ENCODE assay signal across 17 mouse cellular contexts in genomic region chr10:6968334-6968733, GRCm38 (mm10).
"Had no signal": no experiment of that assay in that cellular context is flagged by ENCODE, and none has a peak within 500 bp of the region (broad histone marks: within the 10 kb centered on the region; RNA-seq: fewer than 3 reads in every experiment).

No protein-coding gene starts in this region.

- H3K9ac ChIP-seq: liver, embryonic 13.5 days; liver, embryonic 15.5 days; liver, postnatal 0 days; neural tube, embryonic 12.5 days had no signal

- H3K4me1 ChIP-seq: liver, embryonic 13.5 days; liver, embryonic 15.5 days; megakaryocyte, embryonic 14.5 days; neural tube, embryonic 12.5 days had no signal

- H3K4me3 ChIP-seq: liver, embryonic 13.5 days; liver, embryonic 15.5 days; megakaryocyte, embryonic 14.5 days; neural tube, embryonic 12.5 days had no signal

- H3K4me2 ChIP-seq: liver, embryonic 13.5 days; liver, embryonic 15.5 days; midbrain, embryonic 11.5 days; neural tube, embryonic 12.5 days had no signal

- DNase-seq: liver, embryonic 13.5 days; liver, postnatal 0 days; lung, adult 2 months; lung, postnatal 10 days; lung, postnatal 36 days; right cerebral cortex, adult 18-20 months; right cerebral cortex, postnatal 25 days; right cerebral cortex, postnatal 4 days; spleen, adult 18-20 months; thymus, adult 2 months; thymus, postnatal 25 days; thymus, postnatal 4 days had no signal

- H3K27me3 ChIP-seq: liver, embryonic 13.5 days; liver, embryonic 15.5 days; megakaryocyte, embryonic 14.5 days; neural tube, embryonic 12.5 days had no signal

- ATAC-seq: liver, postnatal 0 days had no signal

- H3K9me3 ChIP-seq: liver, embryonic 13.5 days; liver, embryonic 15.5 days; megakaryocyte, embryonic 14.5 days; neural tube, embryonic 12.5 days had no signal

- H3K27ac ChIP-seq: liver, embryonic 13.5 days; liver, embryonic 15.5 days; macrophage; neural tube, embryonic 12.5 days had no signal

- H3K36me3 ChIP-seq: liver, embryonic 13.5 days; liver, embryonic 15.5 days; neural tube, embryonic 12.5 days had no signal
